Mouse (Mus musculus): ENCODE results near the gene Net1. TPM values are rescaled to one million over a fixed set of nuclear protein-coding genes. Genes with fewer than 3 reads are reported as not detected.

The Net1 gene
- total and polyA plus RNA-seq, 2 experiments from 2014 or later = 17.2 to 38.7 TPM

- peaks cover 36% of the 10 kb centered on the region for H3K36me3 ChIP-seq (replicated peaks; ENCODE audit: control insufficient read depth, insufficient read depth, low read length)
- peaks cover 3% of the 10 kb centered on the region for H3K4me1 ChIP-seq (ENCODE audit: control insufficient read depth, insufficient read depth)
- H3K9ac ChIP-seq (replicated peaks; ENCODE audit: low read depth, low read length) = no peak overlapping the region
- 53% methylated on average over 8 of the region's 8 CpGs for WGBS
- no peak for TF ChIP-seq CTCF (IDR thresholded peaks at IDR 0.05; ENCODE audit: low read depth)
- no peak for TF ChIP-seq EP300 (IDR thresholded peaks at IDR 0.05; ENCODE audit: low read depth)
- no peak overlapping the region for H3K4me3 ChIP-seq (ENCODE audit: low read depth, low read length)
- no peak overlapping the region for H3K4me2 ChIP-seq (ENCODE audit: low read depth, low read length)
- H3K27ac ChIP-seq (ENCODE audit: low read depth) = no peak overlapping the region
- H3K27me3 ChIP-seq (ENCODE audit: control insufficient read depth, insufficient read depth, low read length) = no peaks in the 10 kb centered on the region
- H3K9me3 ChIP-seq (replicated peaks; ENCODE audit: control insufficient read depth, low read length) = no peaks in the 10 kb centered on the region
- ATAC-seq (ENCODE audit: insufficient read depth, low read depth) (no peak), DNase-seq (ENCODE audit: low spot score) (no peak)
Observed at GRCm38 (mm10) chr13:3890061-3890460, 28.0 kb downstream of the Net1 start.

GRCm38 (mm10) chr13:3889111-3889510 lies 28.9 kb downstream of the Net1 start:
- ATAC-seq (ENCODE audit: insufficient read depth, low read depth) (no peak), DNase-seq (ENCODE audit: low spot score) (no peak)
- Histone ChIP-seq H3K27ac (ENCODE audit: low read depth) (no peak overlapping the region), H3K4me3 (ENCODE audit: low read depth, low read length) (no peak overlapping the region), H3K27me3 (ENCODE audit: control insufficient read depth, insufficient read depth, low read length) (no peaks in the 10 kb centered on the region), H3K9ac (replicated peaks; ENCODE audit: low read depth, low read length) (no peak overlapping the region), H3K9me3 (replicated peaks; ENCODE audit: control insufficient read depth, low read length) (no peaks in the 10 kb centered on the region), H3K4me1 (ENCODE audit: control insufficient read depth, insufficient read depth) (peaks cover 3% of the 10 kb centered on the region), H3K36me3 (replicated peaks; ENCODE audit: control insufficient read depth, insufficient read depth, low read length) (peaks cover 46% of the 10 kb centered on the region), H3K4me2 (ENCODE audit: low read depth, low read length) (no peak overlapping the region)
- TF ChIP-seq EP300 (IDR thresholded peaks at IDR 0.05; ENCODE audit: low read depth) (no peak), CTCF (IDR thresholded peaks at IDR 0.05; ENCODE audit: low read depth) (no peak)
- WGBS = 80% methylated on average over 3 of the region's 3 CpGs

DNA sequence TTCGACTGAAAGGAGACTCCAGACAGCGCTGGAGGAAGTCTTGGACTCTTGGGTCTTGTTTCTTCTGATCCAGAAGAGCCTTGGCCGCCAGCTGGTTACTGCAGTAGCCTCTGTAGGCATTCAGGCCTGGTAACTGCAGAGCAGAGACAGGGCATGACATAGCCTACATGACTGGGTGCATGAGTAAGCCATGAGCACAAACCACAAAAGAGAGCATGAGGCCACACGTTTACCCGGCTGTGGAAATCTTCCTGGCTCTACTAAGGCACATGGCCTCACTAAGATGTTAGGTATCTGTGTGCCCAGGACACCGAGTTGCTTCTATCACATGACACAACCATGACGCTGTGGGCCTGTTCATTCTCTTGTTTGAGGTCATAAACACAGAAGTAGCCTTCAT lies 31.4 kb downstream of the Net1 start:
- H3K4me3 ChIP-seq (ENCODE audit: low read depth, low read length) = no peak overlapping the region
- no peaks in the 10 kb centered on the region for H3K27me3 ChIP-seq (ENCODE audit: control insufficient read depth, insufficient read depth, low read length)
- 90% methylated on average over 7 of the region's 7 CpGs for WGBS
- H3K27ac ChIP-seq (ENCODE audit: low read depth) = no peak overlapping the region
- no peak overlapping the region for H3K4me2 ChIP-seq (ENCODE audit: low read depth, low read length)
- H3K9me3 ChIP-seq (replicated peaks; ENCODE audit: control insufficient read depth, low read length) = no peaks in the 10 kb centered on the region
- ATAC-seq (ENCODE audit: insufficient read depth, low read depth) (no peak), DNase-seq (ENCODE audit: low spot score) (no peak)
- peaks cover 58% of the 10 kb centered on the region for H3K36me3 ChIP-seq (replicated peaks; ENCODE audit: control insufficient read depth, insufficient read depth, low read length)
- H3K9ac ChIP-seq (replicated peaks; ENCODE audit: low read depth, low read length) = no peak overlapping the region
- no peaks in the 10 kb centered on the region; the same call in 1 of the 2 replicates for H3K4me1 ChIP-seq (ENCODE audit: control insufficient read depth, insufficient read depth)
- TF ChIP-seq CTCF (IDR thresholded peaks at IDR 0.05; ENCODE audit: low read depth) (no peak), EP300 (IDR thresholded peaks at IDR 0.05; ENCODE audit: low read depth) (no peak)

DNA sequence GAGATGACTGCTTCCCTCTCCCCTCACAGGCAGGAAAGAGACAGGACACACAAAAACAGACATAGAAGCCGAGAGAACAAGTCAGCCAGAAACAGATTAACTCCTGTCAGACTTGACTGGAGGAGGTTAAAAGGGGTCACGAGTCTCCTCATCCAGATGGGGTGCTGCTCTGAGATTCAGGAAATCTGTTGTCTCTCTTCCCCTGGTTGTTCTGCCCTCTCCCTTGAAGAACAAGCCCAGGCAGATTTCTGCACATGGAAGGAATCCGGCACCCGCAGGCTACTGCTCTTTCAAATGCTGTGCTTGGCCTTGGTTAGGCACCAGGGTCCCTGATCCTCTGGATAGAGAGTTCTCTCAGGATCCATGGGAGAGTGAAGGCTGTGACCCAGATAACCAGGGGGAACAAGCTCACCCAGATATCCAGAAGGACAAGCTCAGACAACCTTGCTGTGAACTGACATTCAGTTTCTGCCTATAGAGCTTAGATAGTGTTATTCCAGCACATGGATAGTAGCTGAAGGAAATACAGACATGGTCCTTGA lies 40.3 kb downstream of the Net1 start:
- Histone ChIP-seq H3K4me2 (ENCODE audit: low read depth, low read length) (no peak overlapping the region), H3K9me3 (replicated peaks; ENCODE audit: control insufficient read depth, low read length) (no peaks in the 10 kb centered on the region), H3K4me3 (ENCODE audit: low read depth, low read length) (no peak overlapping the region), H3K4me1 (ENCODE audit: control insufficient read depth, insufficient read depth) (no peaks in the 10 kb centered on the region), H3K27ac (ENCODE audit: low read depth) (no peak overlapping the region), H3K9ac (replicated peaks; ENCODE audit: low read depth, low read length) (no peak overlapping the region), H3K36me3 (replicated peaks; ENCODE audit: control insufficient read depth, insufficient read depth, low read length) (peaks cover 11% of the 10 kb centered on the region; the same call in 1 of the 2 replicates), H3K27me3 (ENCODE audit: control insufficient read depth, insufficient read depth, low read length) (no peaks in the 10 kb centered on the region)
- TF ChIP-seq EP300 (IDR thresholded peaks at IDR 0.05; ENCODE audit: low read depth) (no peak), CTCF (IDR thresholded peaks at IDR 0.05; ENCODE audit: low read depth) (no peak)
- ATAC-seq (ENCODE audit: insufficient read depth, low read depth) = no peak
- WGBS = 71% methylated on average over 4 of the region's 4 CpGs
- DNase-seq (ENCODE audit: low spot score) = no peak

DNA sequence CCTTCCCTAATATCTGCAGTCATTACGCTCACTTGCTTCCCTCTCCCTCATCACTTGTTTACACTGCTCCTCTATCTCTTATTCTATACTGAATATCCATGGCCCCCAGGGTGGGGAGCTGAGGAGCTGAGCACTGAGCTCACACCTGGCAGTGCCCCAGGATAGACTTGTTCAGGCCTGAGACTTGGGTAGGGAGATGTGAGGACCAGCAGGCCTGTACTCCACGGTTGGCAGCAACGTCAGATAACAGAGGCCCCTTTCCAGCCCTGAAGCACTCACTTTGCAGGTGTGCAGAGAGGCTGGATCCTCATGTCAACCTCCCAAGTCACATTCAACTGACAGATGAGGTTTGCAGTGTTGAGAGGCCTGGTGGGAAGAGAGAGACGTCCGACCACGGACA lies 40.8 kb downstream of the Net1 start:
- Histone ChIP-seq H3K27ac (ENCODE audit: low read depth) (no peak overlapping the region), H3K9ac (replicated peaks; ENCODE audit: low read depth, low read length) (no peak overlapping the region), H3K36me3 (replicated peaks; ENCODE audit: control insufficient read depth, insufficient read depth, low read length) (peaks cover 10% of the 10 kb centered on the region; the same call in 1 of the 2 replicates), H3K4me1 (ENCODE audit: control insufficient read depth, insufficient read depth) (no peaks in the 10 kb centered on the region), H3K4me2 (ENCODE audit: low read depth, low read length) (no peak overlapping the region), H3K27me3 (ENCODE audit: control insufficient read depth, insufficient read depth, low read length) (no peaks in the 10 kb centered on the region), H3K4me3 (ENCODE audit: low read depth, low read length) (no peak overlapping the region), H3K9me3 (replicated peaks; ENCODE audit: control insufficient read depth, low read length) (no peaks in the 10 kb centered on the region)
- ATAC-seq (ENCODE audit: insufficient read depth, low read depth) = no peak
- WGBS = 51% methylated on average over 6 of the region's 6 CpGs
- TF ChIP-seq EP300 (IDR thresholded peaks at IDR 0.05; ENCODE audit: low read depth) (no peak), CTCF (IDR thresholded peaks at IDR 0.05; ENCODE audit: low read depth) (no peak)
- DNase-seq (ENCODE audit: low spot score) = no peak

- H3K9ac ChIP-seq (replicated peaks; ENCODE audit: low read depth, low read length) = no peak overlapping the region
- ATAC-seq (ENCODE audit: insufficient read depth, low read depth) = no peak
- 70% methylated on average over 6 of the region's 6 CpGs for WGBS
- no peaks in the 10 kb centered on the region for H3K27me3 ChIP-seq (ENCODE audit: control insufficient read depth, insufficient read depth, low read length)
- no peak for TF ChIP-seq CTCF (IDR thresholded peaks at IDR 0.05; ENCODE audit: low read depth)
- H3K36me3 ChIP-seq (replicated peaks; ENCODE audit: control insufficient read depth, insufficient read depth, low read length) = peaks cover 3% of the 10 kb centered on the region; the same call in 1 of the 2 replicates
- H3K9me3 ChIP-seq (replicated peaks; ENCODE audit: control insufficient read depth, low read length) = no peaks in the 10 kb centered on the region
- no peak overlapping the region for H3K4me2 ChIP-seq (ENCODE audit: low read depth, low read length)
- no peaks in the 10 kb centered on the region for H3K4me1 ChIP-seq (ENCODE audit: control insufficient read depth, insufficient read depth)
- no peak overlapping the region for H3K27ac ChIP-seq (ENCODE audit: low read depth)
- DNase-seq (ENCODE audit: low spot score) = no peak
- no peak overlapping the region for H3K4me3 ChIP-seq (ENCODE audit: low read depth, low read length)
Observed at GRCm38 (mm10) chr13:3876448-3876847, 41.6 kb downstream of the Net1 start.

Measured in heart, postnatal 0 days (tissue).